Mouse (Mus musculus) left cerebral cortex, adult 6 months (tissue): ENCODE measurements around the gene Nsdhl. TPM values are rescaled to one million over a fixed set of nuclear protein-coding genes. Genes with fewer than 3 reads are reported as not detected.

Experiments used
- long read RNA-seq, 2 experiments: library from polyadenylated mRNA; unstranded; transcript quantifications; one replicate each; pipeline ENCODE4 v2.0.0; 2019 to 2020
- polyA plus RNA-seq: library from polyadenylated mRNA; unstranded; fragments of <200 nt; fragmentation: Nextera tagmentation; gene quantifications from 2 replicates; pipeline ENCODE4 v1.2.3, GENCODE M21; 2021

Nsdhl gene
- 18.9 and 19.4 TPM in 2 replicates for polyA plus RNA-seq
- long read RNA-seq, experiment 1, transcript Nsdhl-201 (8 exons, 2,168 nt), result major isoform, 120 of 128 reads
- long read RNA-seq, experiment 1, partial matches to known transcripts, result 6 of 128 reads
- long read RNA-seq, experiment 1, other reads (novel, unspliced or antisense), result 2 of 128 reads
- long read RNA-seq, experiment 2, transcript Nsdhl-201 (8 exons, 2,168 nt), result major isoform, 24 of 25 reads
- long read RNA-seq, experiment 2, partial matches to known transcripts, result 0 of 25 reads
- long read RNA-seq, experiment 2, other reads (novel, unspliced or antisense), result 1 of 25 reads

GRCm38 (mm10) chrX:72917884-72918681 lies at the start of gene Nsdhl, which contains the start of gene Cetn2:
Nsdhl (plus strand) TSS chrX:72918557.
Cetn2 (minus strand) TSS chrX:72918411.

GRCm38 (mm10) chrX:72986841-72987519 lies 68.6 kb downstream of the Nsdhl start, which contains the start of gene Zfp185:
Zfp185 (plus strand) TSS chrX:72987339.

Other genes starting within 250 kb of the Nsdhl start
- gene Gabrq, start 93.4 kb upstream of the Nsdhl start, polyA plus RNA-seq, result 0.33 and 0.39 TPM in 2 replicates
- 76.2 and 89.8 TPM in 2 replicates for gene Cetn2, start 146 bp upstream of the Nsdhl start, polyA plus RNA-seq
- gene Zfp185, start 68.8 kb downstream of the Nsdhl start, polyA plus RNA-seq, result 0.60 and 0.70 TPM in 2 replicates
- not detected in 2 replicates for gene Pnma5, start 118.5 kb downstream of the Nsdhl start, polyA plus RNA-seq
- gene Pnma3, start 146.2 kb downstream of the Nsdhl start, polyA plus RNA-seq, result 0.59 and 1.3 TPM in 2 replicates
- gene Xlr4a, start 163.9 kb downstream of the Nsdhl start, polyA plus RNA-seq, result 0.15 TPM in 1 of 2 replicates, not detected in the other
- gene Xlr3a, start 178.5 kb downstream of the Nsdhl start, polyA plus RNA-seq, result 0.97 and 2.4 TPM in 2 replicates
- gene Gm14685, start 198.5 kb downstream of the Nsdhl start, polyA plus RNA-seq, result 0.37 TPM in 1 of 2 replicates, not detected in the other
- gene Xlr5b, start 230.2 kb downstream of the Nsdhl start, polyA plus RNA-seq, result not detected in 2 replicates
- gene DXBay18, start 230.9 kb downstream of the Nsdhl start, polyA plus RNA-seq, result 0.28 TPM in 1 of 2 replicates, not detected in the other